Mouse (Mus musculus) testis, postnatal 10 days (tissue): ENCODE measurements around the gene Fkbp15.
"Not testable (repeated sequence)": the region's sequence is repeated elsewhere in the genome, so short reads cannot be mapped to it uniquely, and the experiment has no call there.

ENCODE experiments used
- DNase-seq: peaks from one replicate; pipeline ENCODE4 v3.0.0; 2021; ENCODE audit warnings: low spot score

The Fkbp15 gene

GRCm38 (mm10) chr4:62278081-62278480 lies 82.3 kb downstream of the Fkbp15 start:
- DNase-seq = peak; percentile 21

GRCm38 (mm10) chr4:62277222-62277621 lies 83.1 kb downstream of the Fkbp15 start:
- no peak for DNase-seq

GRCm38 (mm10) chr4:62276642-62277041 lies 83.7 kb downstream of the Fkbp15 start:
- DNase-seq = no peak

GRCm38 (mm10) chr4:62274841-62275536 lies 85.4 kb downstream of the Fkbp15 start:
- peak; percentile 51 for DNase-seq

GRCm38 (mm10) chr4:62273916-62274315 lies 86.4 kb downstream of the Fkbp15 start:
- DNase-seq = peak; percentile 40

- peak; percentile 30 for DNase-seq
Observed at GRCm38 (mm10) chr4:62272696-62273095, 87.7 kb downstream of the Fkbp15 start.

GRCm38 (mm10) chr4:62267101-62267500 lies 93.2 kb downstream of the Fkbp15 start:
- no peak for DNase-seq

- DNase-seq = not testable (repeated sequence)
Observed at GRCm38 (mm10) chr4:62266016-62266415, 94.3 kb downstream of the Fkbp15 start.

- DNase-seq = no peak
Observed at GRCm38 (mm10) chr4:62265154-62265836, 95.1 kb downstream of the Fkbp15 start.

GRCm38 (mm10) chr4:62263133-62263844 lies 97.1 kb downstream of the Fkbp15 start:
- DNase-seq = no peak

- DNase-seq = no peak
Observed at GRCm38 (mm10) chr4:62262276-62262675, 98.1 kb downstream of the Fkbp15 start, which contains the start of gene Slc31a2. TSS of gene Slc31a2 (plus strand) at chr4:62262562.

- peak; percentile 74 for DNase-seq
Observed at GRCm38 (mm10) chr4:62256931-62257330, 103.4 kb downstream of the Fkbp15 start.

GRCm38 (mm10) chr4:62254551-62254950 lies 105.8 kb downstream of the Fkbp15 start:
- no peak for DNase-seq

- DNase-seq = no peak
Observed at GRCm38 (mm10) chr4:62251776-62252175, 108.6 kb downstream of the Fkbp15 start.

GRCm38 (mm10) chr4:62250896-62251544 lies 109.3 kb downstream of the Fkbp15 start:
- DNase-seq = no peak
